Mouse (Mus musculus) midbrain, postnatal 0 days (tissue): ENCODE results near the gene Ak2. TPM values are rescaled to one million over a fixed set of nuclear protein-coding genes. Genes with fewer than 3 reads are reported as not detected.

Source experiments
- ATAC-seq: fragments of 200-750 bp; cut with Nextera tagmentation; 2 replicates; pipeline ENCODE4 v1.8.0; 2017; ENCODE audit warnings: moderate number of reproducible peaks, mild to moderate bottlenecking, moderate TSS enrichment, moderate library complexity; ENCODE audit not compliant: low FRiP score
- DNase-seq: peaks from one replicate; pipeline ENCODE4 v3.0.0-alpha.2; 2015; ENCODE audit warnings: low spot score
- H3K27ac ChIP-seq: fragments of 300-500 bp; sonication (generic); 2 replicates; pipeline ENCODE4 v1.5.1; 2014; ENCODE audit warnings: low read depth, mild to moderate bottlenecking, low read length, mixed read lengths
- H3K27me3 ChIP-seq: fragments of 300-500 bp; sonication (generic); 2 replicates; pipeline ENCODE4 v1.6.1; 2014; ENCODE audit warnings: low read length, control low read depth, mixed read lengths; ENCODE audit not compliant: insufficient read depth
- H3K36me3 ChIP-seq: fragments of 300-500 bp; sonication (generic); 2 replicates; pipeline ENCODE4 v1.6.1; 2014; ENCODE audit warnings: low read length, control low read depth, mixed read lengths; ENCODE audit not compliant: insufficient read depth
- H3K4me1 ChIP-seq: fragments of 300-500 bp; sonication (generic); 2 replicates; pipeline ENCODE4 v1.6.1; 2014; ENCODE audit warnings: mild to moderate bottlenecking, control low read depth, antibody characterized with exemption, low read length, mixed read lengths; ENCODE audit not compliant: insufficient read depth
- H3K4me2 ChIP-seq: fragments of 300-500 bp; sonication (generic); 2 replicates; pipeline ENCODE4 v1.6.1; 2014; ENCODE audit warnings: low read depth, mild to moderate bottlenecking, low read length, mixed read lengths; ENCODE audit not compliant: poor library complexity, severe bottlenecking
- H3K4me3 ChIP-seq: fragments of 300-500 bp; sonication (generic); 2 replicates; pipeline ENCODE4 v1.5.1; 2014; ENCODE audit warnings: low read depth, mild to moderate bottlenecking, low read length, moderate library complexity
- H3K9ac ChIP-seq: fragments of 300-500 bp; sonication (generic); replicated peaks from 2 replicates; pipeline ENCODE4 v1.6.1; 2014; ENCODE audit warnings: mild to moderate bottlenecking, low read length, moderate library complexity, mixed read lengths; ENCODE audit not compliant: poor library complexity, severe bottlenecking
- H3K9me3 ChIP-seq: fragments of 300-500 bp; sonication (generic); 2 replicates; pipeline ENCODE4 v1.6.1; 2016; ENCODE audit warnings: low read length, control low read depth
- CTCF ChIP-seq: IDR thresholded peaks from 2 replicates; pipeline ENCODE4 v1.5.1; 2016; ENCODE audit warnings: antibody characterized with exemption, mild to moderate bottlenecking
- WGBS: fragments of 180-500 bp; shearing (Covaris S2); extraction: QIAGEN DNeasy Blood & Tissue Kit; methylation state at CpG from one replicate; pipeline ENCODE4 v1.1.7; 2014; 5-methylcytosine and 5-hydroxymethylcytosine counted together
- polyA plus RNA-seq: library from polyadenylated mRNA; unstranded; fragments of >200 nt; fragmentation: Nextera tagmentation; extraction: Ambion mirVana; gene quantifications from 2 replicates; pipeline ENCODE4 v1.2.1, GENCODE M21; 2015
- total RNA-seq: library from RNA; depleted of rRNA; stranded (reverse); fragments of >200 nt; gene quantifications from 2 replicates; pipeline ENCODE4 v1.2.3, GENCODE M21; 2014

Ak2 gene
- total and polyA plus RNA-seq, 2 experiments from 2014 or later = 31.0 to 67.1 TPM

DNA sequence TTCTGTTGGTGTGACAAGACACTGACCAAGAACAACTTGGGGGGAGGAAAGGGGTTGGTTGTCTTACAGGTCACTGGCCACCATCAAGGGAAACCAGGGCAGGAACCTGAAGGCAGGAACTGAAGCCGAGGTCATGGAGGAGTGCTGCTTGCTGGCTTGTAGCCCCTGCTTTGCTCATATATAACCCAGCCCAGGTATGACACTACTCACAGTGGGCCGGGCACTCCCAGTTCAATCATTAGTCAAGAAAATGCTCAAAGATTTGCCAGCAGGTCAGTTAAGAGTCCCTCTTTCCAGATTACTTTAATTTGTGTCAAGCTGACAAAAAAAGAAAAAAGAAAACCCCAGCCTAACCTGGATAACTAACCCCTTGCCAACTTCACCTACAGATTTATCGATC lies 33.9 kb downstream of the Ak2 start:
- Histone ChIP-seq H3K4me1 (no peaks in the 10 kb centered on the region), H3K9me3 (no peaks in the 10 kb centered on the region), H3K9ac (no peak overlapping the region), H3K27me3 (no peaks in the 10 kb centered on the region), H3K36me3 (no peaks in the 10 kb centered on the region), H3K4me3 (no peak overlapping the region), H3K27ac (no peak overlapping the region), H3K4me2 (no peak overlapping the region)
- ATAC-seq = no peak
- DNase-seq = no peak
- TF ChIP-seq CTCF = no peak
- 90% methylated on average over 3 of the region's 3 CpGs for WGBS

DNA sequence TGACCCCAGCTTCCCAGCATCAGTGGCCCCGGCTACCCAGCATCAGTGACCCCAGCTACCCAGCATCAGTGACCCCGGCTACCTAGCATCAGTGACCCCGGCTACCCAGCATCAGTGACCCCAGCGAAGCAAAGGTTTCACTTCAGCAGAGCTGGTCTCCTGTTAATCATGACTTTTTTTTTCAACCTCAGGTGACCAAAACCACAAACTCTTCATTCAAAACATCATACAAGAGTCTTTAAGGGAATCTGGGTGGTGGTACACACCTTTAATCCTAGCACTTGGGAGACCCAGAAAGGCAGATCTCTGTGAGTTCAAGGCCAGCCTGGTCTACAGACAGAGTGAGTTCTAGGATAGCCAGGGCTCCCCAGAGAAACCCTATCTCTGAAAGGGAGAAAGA lies 39.0 kb downstream of the Ak2 start:
- WGBS = 89% methylated on average over 4 of the region's 4 CpGs
- Histone ChIP-seq H3K4me1 (no peaks in the 10 kb centered on the region), H3K9me3 (no peaks in the 10 kb centered on the region), H3K4me3 (no peak overlapping the region), H3K27me3 (no peaks in the 10 kb centered on the region), H3K9ac (no peak overlapping the region), H3K36me3 (no peaks in the 10 kb centered on the region), H3K4me2 (no peak overlapping the region), H3K27ac (no peak overlapping the region)
- TF ChIP-seq CTCF = no peak
- DNase-seq (no peak), ATAC-seq (no peak)

DNA sequence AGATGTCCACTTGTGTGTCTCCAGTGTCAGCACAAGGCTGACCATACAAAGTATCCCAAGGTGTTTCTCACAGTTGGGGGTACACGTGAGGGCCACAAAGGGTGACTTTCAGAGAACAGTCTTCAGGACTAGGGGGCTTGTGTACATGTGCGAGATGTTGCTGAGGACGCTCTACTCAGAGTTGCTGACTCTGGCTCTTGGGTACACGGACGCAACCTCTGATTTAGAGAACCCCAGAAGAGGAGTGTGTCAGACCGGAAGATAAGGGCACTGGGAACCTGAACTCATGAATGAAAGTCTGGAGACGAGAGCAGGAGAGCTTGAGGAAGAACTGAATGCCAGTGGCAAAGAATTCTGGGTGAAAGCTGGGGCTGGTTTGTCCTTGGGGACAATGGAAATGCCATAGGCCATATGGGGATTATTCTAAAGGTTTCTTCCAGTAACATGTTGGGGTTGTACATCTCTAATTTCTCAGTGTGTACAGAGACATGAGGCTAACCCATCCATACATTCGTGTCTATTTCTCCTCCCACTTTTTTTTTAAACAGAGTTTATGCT lies 39.7 kb downstream of the Ak2 start:
- Histone ChIP-seq H3K9ac (no peak overlapping the region), H3K27me3 (no peaks in the 10 kb centered on the region), H3K4me1 (no peaks in the 10 kb centered on the region), H3K4me2 (no peak overlapping the region), H3K27ac (no peak overlapping the region), H3K4me3 (no peak overlapping the region), H3K36me3 (no peaks in the 10 kb centered on the region), H3K9me3 (no peaks in the 10 kb centered on the region)
- TF ChIP-seq CTCF = no peak
- 83% methylated on average over 8 of the region's 8 CpGs for WGBS
- ATAC-seq = no peak
- no peak for DNase-seq

DNA sequence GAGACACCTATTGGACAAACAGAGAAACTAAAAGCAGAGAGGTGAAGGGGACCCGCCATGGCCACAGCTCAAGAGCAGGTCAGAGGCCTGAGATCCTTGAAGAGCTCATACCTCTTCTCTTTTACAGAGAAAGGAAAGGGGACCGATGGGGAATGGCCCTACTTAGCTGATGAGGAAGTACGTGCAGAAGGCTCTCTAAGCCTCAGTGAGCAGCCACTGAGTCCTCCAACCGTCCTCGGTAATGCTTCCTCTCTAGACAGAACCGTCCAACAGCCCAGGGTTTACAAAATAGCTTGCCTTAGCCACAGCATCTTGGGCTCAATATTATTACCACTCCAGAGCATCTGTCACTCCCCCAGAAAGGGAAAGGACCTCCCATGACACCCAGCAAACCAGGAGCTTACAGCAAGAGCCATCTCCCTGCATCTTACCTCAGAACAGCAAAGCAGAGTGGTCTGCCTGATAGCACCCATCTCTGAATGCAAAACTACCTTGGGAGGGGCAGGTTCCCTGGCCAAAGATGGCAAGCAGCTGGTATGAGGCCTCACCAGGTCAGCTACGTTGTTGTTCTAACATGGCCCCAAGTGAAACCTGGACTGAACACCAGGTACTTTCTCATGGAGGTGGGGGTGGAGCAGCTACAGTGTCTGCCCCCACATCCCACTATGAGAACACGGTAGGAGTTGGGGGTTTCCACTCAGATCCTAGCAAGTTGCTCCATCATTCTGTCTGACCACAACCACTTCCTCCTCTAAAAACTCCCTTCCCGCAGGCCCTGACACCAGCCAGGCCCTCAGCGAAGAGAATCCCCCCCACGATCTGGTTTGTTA lies 40.6 kb downstream of the Ak2 start:
- H3K27ac ChIP-seq = no peak overlapping the region
- ATAC-seq = no peak
- H3K9ac ChIP-seq = no peak overlapping the region
- H3K36me3 ChIP-seq = no peaks in the 10 kb centered on the region
- H3K27me3 ChIP-seq = no peaks in the 10 kb centered on the region
- TF ChIP-seq CTCF = no peak
- no peaks in the 10 kb centered on the region for H3K4me1 ChIP-seq
- no peaks in the 10 kb centered on the region for H3K9me3 ChIP-seq
- H3K4me2 ChIP-seq = no peak overlapping the region
- H3K4me3 ChIP-seq = no peak overlapping the region
- WGBS = 78% methylated on average over 11 of the region's 11 CpGs
- DNase-seq = no peak

DNA sequence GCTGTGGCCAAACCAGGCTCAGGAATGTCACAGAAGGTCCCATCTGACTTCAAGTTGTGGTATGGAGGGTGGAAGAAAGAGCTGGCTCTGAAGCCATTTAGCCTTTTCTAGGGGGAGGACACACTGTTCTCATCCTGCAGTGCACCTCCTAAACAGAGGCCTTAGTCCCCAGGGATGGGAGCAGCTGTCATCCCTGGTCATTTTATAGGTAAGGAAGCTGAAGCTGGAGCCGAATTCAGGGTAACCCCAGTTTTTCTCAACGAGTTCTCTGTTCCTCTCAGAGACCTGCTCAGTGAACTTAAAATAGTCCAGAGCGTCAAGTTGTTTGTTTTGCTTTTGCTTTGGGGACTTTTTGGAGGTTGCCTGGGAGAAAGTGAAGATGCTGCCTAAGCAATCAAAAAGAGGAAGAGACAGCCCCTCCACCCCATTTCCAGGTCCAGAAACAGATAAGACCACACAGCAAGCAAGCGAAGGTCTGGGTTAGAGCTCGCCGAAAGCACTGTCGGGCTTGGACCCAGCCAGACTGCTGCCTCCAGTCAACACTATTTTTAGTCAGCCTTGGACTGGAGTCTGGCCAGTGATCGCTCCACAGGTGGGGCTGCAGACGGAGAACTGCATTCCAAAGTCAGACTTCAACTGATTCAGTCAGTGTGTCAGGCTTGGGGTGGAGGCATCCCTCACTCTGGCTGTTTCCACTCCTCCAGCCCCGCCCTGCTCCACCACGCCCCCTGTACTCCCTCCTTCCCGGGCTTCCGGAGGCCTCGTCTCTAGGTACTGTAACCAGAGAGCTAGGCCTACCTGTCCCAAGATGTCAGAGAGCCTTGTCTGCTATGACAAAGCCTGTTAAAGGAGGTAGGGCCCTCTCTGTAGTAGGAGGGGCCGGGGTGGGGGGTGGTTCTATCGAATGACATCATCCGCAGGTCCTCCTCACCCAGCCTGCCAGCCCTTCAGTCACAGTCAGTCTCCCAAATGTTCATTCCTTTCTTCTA lies 41.5 kb downstream of the Ak2 start:
- TF ChIP-seq CTCF = no peak
- ATAC-seq = no peak
- no peak overlapping the region for H3K4me2 ChIP-seq

More for the DNA sequence above, 41.5 kb downstream of the Ak2 start:
- Histone ChIP-seq H3K27ac (no peak overlapping the region), H3K4me1 (no peaks in the 10 kb centered on the region), H3K4me3 (no peak overlapping the region), H3K36me3 (no peaks in the 10 kb centered on the region), H3K27me3 (no peaks in the 10 kb centered on the region), H3K9ac (no peak overlapping the region), H3K9me3 (no peaks in the 10 kb centered on the region)
- 32% methylated on average over 17 of the region's 17 CpGs for WGBS
- DNase-seq = no peak
